Mouse (Mus musculus) right cerebral cortex, postnatal 10 days (tissue): ENCODE results near the gene Gm17689.

ENCODE experiments used
- DNase-seq, 2 experiments: peaks; one replicate each; pipeline ENCODE4 v3.0.0; 2021; ENCODE audit warnings: low spot score in 2 of 2

The Gm17689 gene

GRCm38 (mm10) chr9:36582535-36582934, at the start of gene Gm17689:
Gm17689 (minus strand) TSS chr9:36582635.
- DNase-seq = no peak

DNA sequence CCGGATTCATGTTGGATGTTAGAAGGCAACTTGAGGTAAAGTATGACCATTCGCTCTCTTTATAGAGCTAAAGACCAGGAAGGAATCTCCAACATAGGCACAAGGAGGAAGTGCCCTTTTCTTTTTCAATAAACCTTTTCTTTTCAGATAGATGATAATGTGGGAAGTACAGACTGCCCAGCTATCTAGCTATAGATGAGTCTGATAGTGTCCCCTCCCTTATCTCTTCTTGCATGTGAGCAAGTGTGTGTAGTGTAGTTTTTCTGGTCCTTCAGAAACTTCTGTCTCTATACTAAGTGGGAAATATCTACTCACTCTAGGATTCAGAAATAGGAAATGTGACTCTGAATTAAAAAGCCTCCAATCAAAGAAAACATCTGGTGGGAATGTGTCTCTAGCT, 40.6 kb downstream of the Gm17689 start, which contains the start of gene Gm5615:
Gene Gm5615, minus strand, starts transcription at position 101 of the 400 bp plus-strand sequence.
- no peak for DNase-seq
